Mouse (Mus musculus) heart, embryonic 12.5 days (tissue): ENCODE measurements at regions not wholly inside any gene's neighbourhood (a gene's known extent, or its start where the extent isn't known, plus 50 kb on each side); places are given as distances from the start of the nearest gene placed in this dataset.

Experiments used
- ATAC-seq: fragments of 200-750 bp; cut with Nextera tagmentation; 2 replicates; pipeline ENCODE4 v1.8.0; 2017; ENCODE audit warnings: moderate TSS enrichment, moderate library complexity; ENCODE audit not compliant: insufficient number of reproducible peaks, low FRiP score
- H3K27ac ChIP-seq: fragments of 300-500 bp; sonication (generic); 2 replicates; pipeline ENCODE4 v1.5.1; 2016; ENCODE audit warnings: mild to moderate bottlenecking, moderate library complexity; ENCODE audit not compliant: poor library complexity, severe bottlenecking
- H3K27me3 ChIP-seq: fragments of 300-500 bp; sonication (generic); replicated peaks from 2 replicates; pipeline ENCODE4 v1.6.1; 2016; ENCODE audit warnings: mild to moderate bottlenecking, moderate library complexity
- H3K36me3 ChIP-seq: fragments of 300-500 bp; sonication (generic); 2 replicates; pipeline ENCODE4 v1.6.1; 2016; ENCODE audit warnings: mild to moderate bottlenecking, moderate library complexity
- H3K4me1 ChIP-seq: fragments of 300-500 bp; sonication (generic); replicated peaks from 2 replicates; pipeline ENCODE4 v1.6.1; 2016; ENCODE audit warnings: mild to moderate bottlenecking
- H3K4me2 ChIP-seq: fragments of 300-500 bp; sonication (generic); 2 replicates; pipeline ENCODE4 v1.6.1; 2016; ENCODE audit warnings: mild to moderate bottlenecking, moderate library complexity
- H3K4me3 ChIP-seq: fragments of 300-500 bp; sonication (generic); 2 replicates; pipeline ENCODE4 v1.5.1; 2016; ENCODE audit warnings: mild to moderate bottlenecking
- H3K9ac ChIP-seq: fragments of 300-500 bp; sonication (generic); 2 replicates; pipeline ENCODE4 v1.6.1; 2016; ENCODE audit warnings: mild to moderate bottlenecking, moderate library complexity
- H3K9me3 ChIP-seq: fragments of 300-500 bp; sonication (generic); replicated peaks from 2 replicates; pipeline ENCODE4 v1.6.1; 2016; ENCODE audit warnings: mild to moderate bottlenecking, moderate library complexity
- WGBS: fragments of 180-500 bp; shearing (Covaris S2); methylation state at CpG from one replicate; pipeline ENCODE4 v1.1.7; 2016; 5-methylcytosine and 5-hydroxymethylcytosine counted together

GRCm38 (mm10) chr12:14415543-14416181 lies 263.8 kb upstream of the Fam84a start:
- Histone ChIP-seq H3K9ac (no peak overlapping the region), H3K4me1 (no peaks in the 10 kb centered on the region), H3K27me3 (no peaks in the 10 kb centered on the region), H3K27ac (no peak overlapping the region), H3K4me3 (no peak overlapping the region), H3K36me3 (no peaks in the 10 kb centered on the region), H3K4me2 (no peak overlapping the region), H3K9me3 (no peaks in the 10 kb centered on the region)
- WGBS: 77% methylated on average over 3 of the region's 3 CpGs
- no peak for ATAC-seq

GRCm38 (mm10) chr12:14411102-14411501 lies 259.2 kb upstream of the Fam84a start:
- Histone ChIP-seq H3K9ac (no peak overlapping the region), H3K36me3 (no peaks in the 10 kb centered on the region), H3K27ac (no peak overlapping the region), H3K4me1 (no peaks in the 10 kb centered on the region), H3K4me2 (no peak overlapping the region), H3K27me3 (no peaks in the 10 kb centered on the region), H3K9me3 (no peaks in the 10 kb centered on the region), H3K4me3 (no peak overlapping the region)
- ATAC-seq: no peak
- 68% methylated on average over 1 of the region's 1 CpGs for WGBS

- no peak overlapping the region for H3K27ac ChIP-seq
- H3K4me1 ChIP-seq: no peaks in the 10 kb centered on the region
- no peak overlapping the region for H3K9ac ChIP-seq
- H3K9me3 ChIP-seq: no peaks in the 10 kb centered on the region
- no peak overlapping the region for H3K4me2 ChIP-seq
- H3K27me3 ChIP-seq: no peaks in the 10 kb centered on the region
- H3K4me3 ChIP-seq: no peak overlapping the region
- no peak for ATAC-seq
- no peaks in the 10 kb centered on the region for H3K36me3 ChIP-seq
- WGBS: 81% methylated on average over 1 of the region's 1 CpGs
Measured at GRCm38 (mm10) chr12:14405796-14406195, 253.9 kb upstream of the Fam84a start.

GRCm38 (mm10) chr12:14376211-14376610 lies 224.4 kb upstream of the Fam84a start:
- Histone ChIP-seq H3K4me3 (no peak overlapping the region), H3K27ac (no peak overlapping the region), H3K4me2 (no peak overlapping the region), H3K27me3 (no peaks in the 10 kb centered on the region), H3K9ac (no peak overlapping the region), H3K4me1 (no peaks in the 10 kb centered on the region), H3K9me3 (no peaks in the 10 kb centered on the region), H3K36me3 (no peaks in the 10 kb centered on the region)
- 77% methylated on average over 6 of the region's 6 CpGs for WGBS
- no peak for ATAC-seq

GRCm38 (mm10) chr12:14338244-14338799 lies 186.5 kb upstream of the Fam84a start:
- Histone ChIP-seq H3K9me3 (no peaks in the 10 kb centered on the region), H3K27me3 (no peaks in the 10 kb centered on the region), H3K4me2 (no peak overlapping the region), H3K36me3 (no peaks in the 10 kb centered on the region), H3K4me1 (no peaks in the 10 kb centered on the region), H3K27ac (no peak overlapping the region), H3K9ac (no peak overlapping the region), H3K4me3 (no peak overlapping the region)
- WGBS: 49% methylated on average over 5 of the region's 5 CpGs
- no peak for ATAC-seq

GRCm38 (mm10) chr12:14337813-14338212 lies 186.0 kb upstream of the Fam84a start:
- H3K27me3 ChIP-seq: no peaks in the 10 kb centered on the region
- no peaks in the 10 kb centered on the region for H3K4me1 ChIP-seq
- no peak overlapping the region for H3K4me2 ChIP-seq
- H3K27ac ChIP-seq: no peak overlapping the region
- ATAC-seq: no peak
- no peaks in the 10 kb centered on the region for H3K36me3 ChIP-seq
- H3K9ac ChIP-seq: no peak overlapping the region
- WGBS: 72% methylated on average over 3 of the region's 3 CpGs
- H3K9me3 ChIP-seq: no peaks in the 10 kb centered on the region
- H3K4me3 ChIP-seq: no peak overlapping the region

- Histone ChIP-seq H3K4me1 (no peaks in the 10 kb centered on the region), H3K27me3 (no peaks in the 10 kb centered on the region), H3K27ac (no peak overlapping the region), H3K9me3 (no peaks in the 10 kb centered on the region), H3K4me2 (no peak overlapping the region), H3K4me3 (no peak overlapping the region), H3K36me3 (no peaks in the 10 kb centered on the region), H3K9ac (no peak overlapping the region)
- no peak for ATAC-seq
- 84% methylated on average over 3 of the region's 3 CpGs for WGBS
Measured at GRCm38 (mm10) chr12:14318693-14319092, 166.8 kb upstream of the Fam84a start.

- Histone ChIP-seq H3K9me3 (no peaks in the 10 kb centered on the region), H3K4me3 (no peak overlapping the region), H3K4me1 (no peaks in the 10 kb centered on the region), H3K27me3 (no peaks in the 10 kb centered on the region), H3K4me2 (no peak overlapping the region), H3K27ac (no peak overlapping the region), H3K9ac (no peak overlapping the region), H3K36me3 (no peaks in the 10 kb centered on the region)
- 66% methylated on average over 2 of the region's 2 CpGs for WGBS
- ATAC-seq: no peak
Measured at GRCm38 (mm10) chr12:14316392-14316791, 164.5 kb upstream of the Fam84a start.

- WGBS: 37% methylated on average over 5 of the region's 5 CpGs
- no peaks in the 10 kb centered on the region for H3K27me3 ChIP-seq
- no peak overlapping the region for H3K4me2 ChIP-seq
- no peaks in the 10 kb centered on the region for H3K4me1 ChIP-seq
- H3K27ac ChIP-seq: no peak overlapping the region
- no peak overlapping the region for H3K4me3 ChIP-seq
- H3K9ac ChIP-seq: no peak overlapping the region
- H3K9me3 ChIP-seq: no peaks in the 10 kb centered on the region
- peak; percentile 53; the same call in 1 of the 2 replicates for ATAC-seq
- H3K36me3 ChIP-seq: no peaks in the 10 kb centered on the region
Measured at GRCm38 (mm10) chr12:14315780-14316179, 163.9 kb upstream of the Fam84a start.

- 48% methylated on average over 2 of the region's 2 CpGs for WGBS
- no peaks in the 10 kb centered on the region for H3K9me3 ChIP-seq
- H3K27me3 ChIP-seq: no peaks in the 10 kb centered on the region
- H3K36me3 ChIP-seq: no peaks in the 10 kb centered on the region
- no peaks in the 10 kb centered on the region for H3K4me1 ChIP-seq
- H3K9ac ChIP-seq: no peak overlapping the region
- no peak for ATAC-seq
- H3K4me2 ChIP-seq: no peak overlapping the region
- no peak overlapping the region for H3K4me3 ChIP-seq
- H3K27ac ChIP-seq: no peak overlapping the region
Measured at GRCm38 (mm10) chr12:14302366-14302930, 150.6 kb upstream of the Fam84a start.

GRCm38 (mm10) chr12:14301676-14302365 lies 150.0 kb upstream of the Fam84a start:
- no peaks in the 10 kb centered on the region for H3K9me3 ChIP-seq
- H3K4me1 ChIP-seq: no peaks in the 10 kb centered on the region
- no peaks in the 10 kb centered on the region for H3K27me3 ChIP-seq
- H3K4me2 ChIP-seq: no peak overlapping the region
- no peak overlapping the region for H3K27ac ChIP-seq
- no peak for ATAC-seq
- WGBS: 62% methylated on average over 2 of the region's 2 CpGs
- no peak overlapping the region for H3K4me3 ChIP-seq
- H3K9ac ChIP-seq: no peak overlapping the region
- H3K36me3 ChIP-seq: no peaks in the 10 kb centered on the region
